Mouse (Mus musculus) midbrain, embryonic 12.5 days (tissue): ENCODE measurements at regions not wholly inside any gene's neighbourhood (a gene's known extent, or its start where the extent isn't known, plus 50 kb on each side); places are given as distances from the start of the nearest gene placed in this dataset.

Experiments
- ATAC-seq: fragments of 200-750 bp; cut with Nextera tagmentation; 2 replicates; pipeline ENCODE4 v1.8.0; 2017; ENCODE audit warnings: low read depth, moderate TSS enrichment, moderate library complexity; ENCODE audit not compliant: low FRiP score
- H3K27ac ChIP-seq: fragments of 300-500 bp; sonication (generic); replicated peaks from 2 replicates; pipeline ENCODE4 v1.5.1; 2016; ENCODE audit warnings: mild to moderate bottlenecking
- H3K27me3 ChIP-seq: fragments of 300-500 bp; sonication (generic); 2 replicates; pipeline ENCODE4 v1.6.1; 2016; ENCODE audit warnings: mild to moderate bottlenecking
- H3K36me3 ChIP-seq: fragments of 300-500 bp; sonication (generic); 2 replicates; pipeline ENCODE4 v1.6.1; 2016
- H3K4me1 ChIP-seq: fragments of 300-500 bp; sonication (generic); 2 replicates; pipeline ENCODE4 v1.6.1; 2016
- H3K4me2 ChIP-seq: fragments of 300-500 bp; sonication (generic); replicated peaks from 2 replicates; pipeline ENCODE4 v1.6.1; 2016; ENCODE audit warnings: mild to moderate bottlenecking, moderate library complexity
- H3K4me3 ChIP-seq: fragments of 300-500 bp; sonication (generic); 2 replicates; pipeline ENCODE4 v1.5.1; 2016; ENCODE audit warnings: mild to moderate bottlenecking
- H3K9ac ChIP-seq: fragments of 300-500 bp; sonication (generic); replicated peaks from 2 replicates; pipeline ENCODE4 v1.6.1; 2016; ENCODE audit warnings: mild to moderate bottlenecking, moderate library complexity
- H3K9me3 ChIP-seq: fragments of 300-500 bp; sonication (generic); 2 replicates; pipeline ENCODE4 v1.6.1; 2016; ENCODE audit warnings: mild to moderate bottlenecking
- WGBS: fragments of 180-500 bp; shearing (Covaris S2); methylation state at CpG from one replicate; pipeline ENCODE4 v1.1.7; 2016; 5-methylcytosine and 5-hydroxymethylcytosine counted together

DNA sequence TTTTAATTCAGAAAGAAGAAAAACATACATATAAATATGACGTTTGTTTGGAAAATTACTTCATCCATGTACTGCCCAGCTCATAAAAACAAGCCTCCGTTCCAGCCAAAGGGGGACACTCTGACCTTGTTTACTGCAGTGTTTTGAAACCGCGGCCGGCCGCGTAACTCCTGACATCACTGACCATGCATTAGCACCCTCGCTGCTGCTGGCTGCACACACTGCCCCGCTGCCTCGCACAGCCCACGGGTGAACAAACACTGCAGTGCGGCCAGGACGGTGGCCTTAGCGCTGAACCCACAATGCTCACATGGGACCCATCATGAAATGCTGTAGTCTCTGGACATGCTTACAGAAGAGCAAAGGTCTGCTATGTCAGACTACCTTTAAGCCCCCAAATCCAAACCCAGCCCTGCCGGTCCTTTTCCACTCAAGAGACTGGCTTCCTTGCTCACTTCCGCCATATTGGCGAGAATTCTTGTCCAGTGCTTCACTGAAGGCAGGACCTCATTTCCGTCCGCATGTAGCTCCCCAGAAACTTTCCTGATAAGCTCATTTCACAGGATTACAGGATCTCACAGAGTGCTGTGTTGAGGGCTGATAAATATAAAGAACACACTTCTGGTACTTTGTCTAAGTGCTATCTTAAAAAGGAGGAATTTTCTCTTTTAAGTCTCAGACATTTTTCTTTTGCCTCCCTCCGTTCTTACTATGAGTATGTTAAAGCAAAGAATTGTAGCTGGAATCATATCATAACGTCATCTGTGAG lies 154.9 kb upstream of the Klf14 start:
- ATAC-seq: no peak
- Histone ChIP-seq H3K4me1 (0 out of 2 replicates have a peak, but pooled peaks cover 10% of the 10 kb centered on the region), H3K36me3 (no peaks in the 10 kb centered on the region), H3K27me3 (no peaks in the 10 kb centered on the region), H3K9ac (no peak overlapping the region), H3K9me3 (peaks cover 6% of the 10 kb centered on the region; the same call in 1 of the 2 replicates), H3K27ac (0 out of 2 replicates have a peak overlapping the region, but pooled peaks have one; percentile 15), H3K4me2 (no peak overlapping the region), H3K4me3 (no peak overlapping the region)
- WGBS: 88% methylated on average over 21 of the region's 21 CpGs

- 81% methylated on average over 19 of the region's 19 CpGs for WGBS
- Histone ChIP-seq H3K27ac (0 out of 2 replicates have a peak overlapping the region, but pooled peaks have one; percentile 15), H3K4me1 (0 out of 2 replicates have a peak, but pooled peaks cover 10% of the 10 kb centered on the region), H3K9me3 (no peaks in the 10 kb centered on the region; the same call in 1 of the 2 replicates), H3K4me2 (no peak overlapping the region), H3K36me3 (no peaks in the 10 kb centered on the region), H3K4me3 (no peak overlapping the region), H3K9ac (no peak overlapping the region), H3K27me3 (no peaks in the 10 kb centered on the region)
- ATAC-seq: no peak
These were observed 155.8 kb upstream of the Klf14 start for GRCm38 (mm10) chr6:31114336-31115335.

GRCm38 (mm10) chr6:31115566-31115965 lies 156.7 kb upstream of the Klf14 start:
- no peaks in the 10 kb centered on the region for H3K36me3 ChIP-seq
- H3K9me3 ChIP-seq: no peaks in the 10 kb centered on the region
- no peak overlapping the region for H3K4me2 ChIP-seq
- 0 out of 2 replicates have a peak, but pooled peaks cover 10% of the 10 kb centered on the region for H3K4me1 ChIP-seq
- no peak overlapping the region for H3K9ac ChIP-seq
- no peak for ATAC-seq
- H3K27ac ChIP-seq: no peak overlapping the region
- no peaks in the 10 kb centered on the region for H3K27me3 ChIP-seq
- no peak overlapping the region for H3K4me3 ChIP-seq
- WGBS: 90% methylated on average over 4 of the region's 4 CpGs

DNA sequence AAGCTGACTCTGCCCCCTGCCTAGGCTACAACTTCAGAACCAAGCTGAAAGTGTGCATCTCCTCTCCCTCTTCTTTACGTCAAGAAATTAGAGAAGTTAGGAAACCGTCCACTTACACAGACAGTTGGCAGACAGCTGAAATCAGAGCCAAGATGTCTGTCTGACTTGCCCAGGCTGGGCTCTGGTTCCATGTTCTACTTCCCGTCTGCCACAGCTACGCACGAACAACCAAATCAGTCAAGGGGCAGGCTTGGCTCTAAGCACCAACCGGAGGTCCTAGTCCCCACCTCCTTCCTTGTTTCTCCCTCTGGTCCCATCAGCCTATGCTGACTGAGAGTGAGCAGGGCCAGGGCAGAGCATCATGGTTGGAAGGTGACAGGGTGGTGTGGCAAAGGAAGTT lies 157.5 kb upstream of the Klf14 start:
- H3K27me3 ChIP-seq: no peaks in the 10 kb centered on the region
- H3K36me3 ChIP-seq: no peaks in the 10 kb centered on the region
- 84% methylated on average over 6 of the region's 6 CpGs for WGBS
- H3K27ac ChIP-seq: no peak overlapping the region
- H3K9ac ChIP-seq: no peak overlapping the region
- H3K9me3 ChIP-seq: no peaks in the 10 kb centered on the region
- no peak overlapping the region for H3K4me3 ChIP-seq
- ATAC-seq: no peak
- peaks cover 10% of the 10 kb centered on the region for H3K4me1 ChIP-seq
- no peak overlapping the region for H3K4me2 ChIP-seq

- Histone ChIP-seq H3K36me3 (no peaks in the 10 kb centered on the region), H3K9me3 (no peaks in the 10 kb centered on the region), H3K27ac (no peak overlapping the region), H3K9ac (no peak overlapping the region), H3K4me2 (no peak overlapping the region), H3K4me1 (peaks cover 7% of the 10 kb centered on the region), H3K27me3 (no peaks in the 10 kb centered on the region), H3K4me3 (no peak overlapping the region)
- WGBS: 92% methylated on average over 12 of the region's 12 CpGs
- no peak for ATAC-seq
These were observed 158.8 kb upstream of the Klf14 start for GRCm38 (mm10) chr6:31117666-31118065.

- ATAC-seq: 0 out of 2 replicates have a peak, but pooled peaks have one; percentile 30
- H3K9me3 ChIP-seq: no peaks in the 10 kb centered on the region
- 19% methylated on average over 8 of the region's 8 CpGs for WGBS
- H3K27ac ChIP-seq: peak overlapping the region; percentile 10; the same call in 1 of the 2 replicates
- no peak overlapping the region for H3K4me3 ChIP-seq
- H3K36me3 ChIP-seq: no peaks in the 10 kb centered on the region
- no peaks in the 10 kb centered on the region for H3K27me3 ChIP-seq
- no peak overlapping the region for H3K9ac ChIP-seq
- no peak overlapping the region for H3K4me2 ChIP-seq
- peaks cover 9% of the 10 kb centered on the region for H3K4me1 ChIP-seq
These were observed 162.1 kb upstream of the Klf14 start for GRCm38 (mm10) chr6:31121008-31121407.

DNA sequence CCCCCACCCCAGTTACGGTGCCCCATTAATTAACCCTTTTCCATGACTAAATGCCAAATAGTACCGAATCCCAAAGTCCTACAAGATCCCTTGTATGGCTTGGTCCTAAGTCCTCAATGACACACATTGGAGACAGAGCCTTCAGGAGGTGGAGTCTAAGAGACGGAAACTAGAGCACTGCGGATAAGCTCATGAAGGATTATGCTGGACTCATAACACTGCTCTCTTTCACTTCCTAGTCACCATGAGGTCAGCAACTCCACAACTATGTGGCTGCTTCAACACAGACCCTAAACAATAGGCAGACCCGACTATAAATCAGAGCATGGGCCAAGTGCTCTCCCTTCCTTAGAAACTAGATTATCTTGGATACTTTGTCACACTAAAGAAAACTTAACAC lies 164.0 kb upstream of the Klf14 start:
- Histone ChIP-seq H3K27ac (no peak overlapping the region), H3K4me1 (peaks cover 9% of the 10 kb centered on the region), H3K9me3 (no peaks in the 10 kb centered on the region), H3K27me3 (no peaks in the 10 kb centered on the region), H3K4me3 (no peak overlapping the region), H3K9ac (no peak overlapping the region), H3K4me2 (no peak overlapping the region), H3K36me3 (no peaks in the 10 kb centered on the region)
- WGBS: 84% methylated on average over 5 of the region's 5 CpGs
- no peak for ATAC-seq

DNA sequence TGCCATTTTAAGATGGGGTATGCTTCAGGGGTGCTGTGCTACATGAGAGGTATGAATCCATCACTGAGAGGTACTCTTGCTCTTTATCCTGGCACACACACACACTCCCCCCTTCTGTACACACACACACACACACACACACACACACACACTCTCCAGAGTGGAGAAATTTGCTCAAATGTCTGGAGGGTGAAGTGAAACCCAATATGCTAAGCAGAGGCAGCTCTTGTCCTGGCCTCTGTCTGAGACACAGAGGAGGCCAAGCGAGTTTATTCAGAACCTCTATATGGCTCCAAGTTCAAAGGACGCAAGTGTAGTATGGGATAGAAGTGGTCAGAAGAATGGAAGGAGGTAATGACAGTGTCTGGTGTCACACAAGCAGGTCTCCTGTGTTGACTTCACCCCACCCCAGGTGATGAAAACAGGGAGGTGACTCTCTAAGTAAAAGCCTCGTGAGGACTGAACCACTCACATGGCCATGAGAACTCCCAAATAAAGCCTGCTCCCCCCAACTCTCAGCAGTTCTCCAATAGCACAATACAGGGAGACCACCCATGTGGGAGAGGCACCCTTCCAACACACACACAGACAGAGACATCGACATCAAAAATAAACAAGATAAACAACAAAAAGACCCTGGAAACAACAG lies 164.6 kb upstream of the Klf14 start:
- no peak overlapping the region for H3K27ac ChIP-seq
- 80% methylated on average over 4 of the region's 4 CpGs for WGBS
- ATAC-seq: no peak

GRCm38 (mm10) chr6:31124076-31124475 lies 165.2 kb upstream of the Klf14 start:
- H3K27ac ChIP-seq: no peak overlapping the region
- no peak overlapping the region for H3K9ac ChIP-seq
- no peak for ATAC-seq
- H3K36me3 ChIP-seq: no peaks in the 10 kb centered on the region
- H3K4me1 ChIP-seq: peaks cover 9% of the 10 kb centered on the region
- WGBS: 76% methylated on average over 6 of the region's 6 CpGs
- no peak overlapping the region for H3K4me3 ChIP-seq
- H3K9me3 ChIP-seq: no peaks in the 10 kb centered on the region
- no peaks in the 10 kb centered on the region for H3K27me3 ChIP-seq
- no peak overlapping the region for H3K4me2 ChIP-seq

More for the DNA sequence above, 164.6 kb upstream of the Klf14 start:
- Histone ChIP-seq H3K27me3 (no peaks in the 10 kb centered on the region), H3K36me3 (no peaks in the 10 kb centered on the region), H3K4me2 (no peak overlapping the region), H3K4me1 (peaks cover 9% of the 10 kb centered on the region), H3K9ac (no peak overlapping the region), H3K4me3 (no peak overlapping the region), H3K9me3 (no peaks in the 10 kb centered on the region)

DNA sequence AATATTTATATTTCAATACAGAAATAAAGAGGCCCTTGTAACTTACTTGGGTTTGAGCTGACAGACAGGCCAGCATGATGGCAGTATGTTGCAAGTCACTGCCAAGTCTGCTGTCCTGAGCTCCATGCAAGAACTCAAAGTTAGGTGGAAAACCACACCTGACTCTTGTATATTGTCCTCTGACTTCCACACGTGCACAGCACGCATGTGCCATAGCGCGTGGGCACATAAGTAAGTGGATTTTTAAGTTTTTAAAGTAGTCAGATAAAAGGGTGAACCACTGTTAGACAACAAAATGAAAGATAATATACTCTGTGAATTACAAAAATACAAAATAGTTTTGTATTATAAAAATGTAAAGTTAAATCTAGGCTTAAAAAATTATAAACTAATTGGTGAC lies 166.0 kb upstream of the Klf14 start:
- peaks cover 9% of the 10 kb centered on the region for H3K4me1 ChIP-seq
- H3K4me3 ChIP-seq: no peak overlapping the region
- H3K36me3 ChIP-seq: no peaks in the 10 kb centered on the region
- 94% methylated on average over 4 of the region's 4 CpGs for WGBS
- H3K9me3 ChIP-seq: no peaks in the 10 kb centered on the region
- no peak for ATAC-seq
- H3K9ac ChIP-seq: no peak overlapping the region
- no peaks in the 10 kb centered on the region for H3K27me3 ChIP-seq
- no peak overlapping the region for H3K4me2 ChIP-seq
- H3K27ac ChIP-seq: no peak overlapping the region

DNA sequence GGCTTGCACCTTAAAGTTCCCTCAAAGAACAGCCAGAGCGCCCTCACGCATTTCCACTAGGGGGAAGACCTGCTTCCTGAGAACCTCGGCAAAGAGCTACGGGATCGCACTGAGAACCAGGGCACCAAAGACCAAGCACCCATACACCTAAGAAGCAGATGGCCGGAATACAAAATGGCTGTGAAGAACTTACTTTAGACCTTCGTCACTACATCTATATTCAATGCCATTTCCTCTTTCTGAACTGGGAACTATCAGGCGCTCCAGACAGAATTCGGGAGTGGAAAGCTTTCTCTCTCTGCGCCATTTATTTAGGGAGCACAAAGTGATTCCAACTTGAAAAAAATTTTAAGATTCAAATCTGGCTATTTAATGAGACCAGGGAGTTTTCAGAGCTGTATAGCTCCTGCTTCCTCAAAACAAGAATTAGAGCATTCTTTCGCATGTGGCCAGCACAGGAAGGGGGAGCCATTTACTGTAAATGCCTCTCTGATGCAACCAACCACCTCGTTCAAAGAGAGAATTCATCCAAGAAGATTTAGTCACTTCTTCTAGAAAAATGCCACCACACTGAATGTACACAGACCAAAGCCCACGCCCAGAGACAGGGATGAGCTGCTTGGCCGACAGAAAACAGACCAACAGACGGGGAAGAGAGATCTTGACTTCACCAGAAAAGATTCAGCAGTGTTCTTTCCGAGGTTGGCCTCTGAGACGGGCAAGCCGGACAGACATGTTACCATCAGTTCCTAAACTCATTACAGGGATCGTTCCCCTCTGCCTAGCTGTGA lies 166.6 kb upstream of the Klf14 start:
- H3K36me3 ChIP-seq: no peaks in the 10 kb centered on the region
- H3K27me3 ChIP-seq: no peaks in the 10 kb centered on the region
- no peak overlapping the region for H3K27ac ChIP-seq
- H3K9ac ChIP-seq: no peak overlapping the region
- ATAC-seq: no peak
- no peak overlapping the region for H3K4me3 ChIP-seq
- H3K4me1 ChIP-seq: peaks cover 9% of the 10 kb centered on the region
- no peaks in the 10 kb centered on the region for H3K9me3 ChIP-seq
- no peak overlapping the region for H3K4me2 ChIP-seq
- 82% methylated on average over 19 of the region's 19 CpGs for WGBS
